Mouse (Mus musculus) embryonic facial prominence, embryonic 14.5 days (tissue): ENCODE measurements at regions not wholly inside any gene's neighbourhood (a gene's known extent, or its start where the extent isn't known, plus 50 kb on each side); places are given as distances from the start of the nearest gene placed in this dataset.
"Not testable (repeated sequence)": the region's sequence is repeated elsewhere in the genome, so short reads cannot be mapped to it uniquely, and the experiment has no call there.

Experiments used
- ATAC-seq: fragments of 200-750 bp; cut with Nextera tagmentation; 2 replicates; pipeline ENCODE4 v1.8.0; 2017; ENCODE audit warnings: low read depth, moderate number of reproducible peaks, moderate TSS enrichment
- DNase-seq: peaks from one replicate; pipeline ENCODE4 v3.0.0-alpha.2; 2015; ENCODE audit warnings: low spot score
- H3K27ac ChIP-seq: fragments of 300-500 bp; sonication (generic); replicated peaks from 2 replicates; pipeline ENCODE4 v1.5.1; 2014; ENCODE audit warnings: low read depth, mild to moderate bottlenecking, low read length, moderate library complexity
- H3K27me3 ChIP-seq: fragments of 300-500 bp; sonication (generic); replicated peaks from 2 replicates; pipeline ENCODE4 v1.6.1; 2014; ENCODE audit warnings: low read length; ENCODE audit not compliant: control insufficient read depth, insufficient read depth
- H3K36me3 ChIP-seq: fragments of 300-500 bp; sonication (generic); 2 replicates; pipeline ENCODE4 v1.6.1; 2014; ENCODE audit warnings: low read length, mixed read lengths; ENCODE audit not compliant: control insufficient read depth, insufficient read depth
- H3K4me1 ChIP-seq: fragments of 300-500 bp; sonication (generic); 2 replicates; pipeline ENCODE4 v1.6.1; 2014; ENCODE audit warnings: antibody characterized with exemption, low read length; ENCODE audit not compliant: control insufficient read depth, insufficient read depth
- H3K4me2 ChIP-seq: fragments of 300-500 bp; sonication (generic); 2 replicates; pipeline ENCODE4 v1.6.1; 2014; ENCODE audit warnings: low read depth, mild to moderate bottlenecking, low read length, moderate library complexity, mixed read lengths
- H3K4me3 ChIP-seq: fragments of 300-500 bp; sonication (generic); 2 replicates; pipeline ENCODE4 v1.5.1; 2014; ENCODE audit warnings: low read depth, mild to moderate bottlenecking, low read length
- H3K9ac ChIP-seq: fragments of 300-500 bp; sonication (generic); 2 replicates; pipeline ENCODE4 v1.6.1; 2014; ENCODE audit warnings: low read depth, mild to moderate bottlenecking, low read length, moderate library complexity, mixed read lengths
- H3K9me3 ChIP-seq: fragments of 300-500 bp; sonication (generic); 2 replicates; pipeline ENCODE4 v1.6.1; 2016; ENCODE audit warnings: low read length; ENCODE audit not compliant: control insufficient read depth
- WGBS: fragments of 180-500 bp; shearing (Covaris S2); extraction: QIAGEN DNeasy Blood & Tissue Kit; methylation state at CpG from one replicate; pipeline ENCODE4 v1.1.7; 2014; 5-methylcytosine and 5-hydroxymethylcytosine counted together

GRCm38 (mm10) chr4:18525807-18526206 is 1079.4 kb upstream of the Gm12353 start:
- Histone ChIP-seq H3K4me2 (no peak overlapping the region), H3K9ac (no peak overlapping the region), H3K9me3 (no peaks in the 10 kb centered on the region), H3K4me1 (no peaks in the 10 kb centered on the region), H3K4me3 (no peak overlapping the region), H3K36me3 (no peaks in the 10 kb centered on the region), H3K27me3 (no peaks in the 10 kb centered on the region), H3K27ac (no peak overlapping the region)
- ATAC-seq (no peak), DNase-seq (no peak)

GRCm38 (mm10) chr4:18527111-18527510 is 1078.1 kb upstream of the Gm12353 start:
- not testable (repeated sequence) for DNase-seq, H3K27ac ChIP-seq
- WGBS, result 73% methylated on average over 4 of the region's 4 CpGs

GRCm38 (mm10) chr4:18566892-18567291 is 1038.4 kb upstream of the Gm12353 start:
- 76% methylated on average over 1 of the region's 1 CpGs for WGBS
- peak; percentile 41; the same call in 1 of the 2 replicates for ATAC-seq
- H3K9me3 ChIP-seq, result no peaks in the 10 kb centered on the region

More at GRCm38 (mm10) chr4:18527111-18527510, 1078.1 kb upstream of the Gm12353 start:
- not testable (repeated sequence) for H3K4me2 ChIP-seq, H3K36me3 ChIP-seq, H3K27me3 ChIP-seq, H3K9me3 ChIP-seq, ATAC-seq, H3K4me3 ChIP-seq, H3K4me1 ChIP-seq, H3K9ac ChIP-seq

More at GRCm38 (mm10) chr4:18566892-18567291, 1038.4 kb upstream of the Gm12353 start:
- H3K4me1 ChIP-seq, result no peaks in the 10 kb centered on the region
- no peaks in the 10 kb centered on the region for H3K36me3 ChIP-seq
- no peaks in the 10 kb centered on the region for H3K27me3 ChIP-seq
- peak; percentile 61 for DNase-seq
- no peak overlapping the region for H3K9ac ChIP-seq
- H3K4me2 ChIP-seq, result no peak overlapping the region
- no peak overlapping the region for H3K27ac ChIP-seq
- H3K4me3 ChIP-seq, result no peak overlapping the region
